Mouse (Mus musculus): ENCODE data around the gene Zdhhc8.
"Not testable (repeated sequence)": the region's sequence is repeated elsewhere in the genome, so short reads cannot be mapped to it uniquely, and the experiment has no call there.

The Zdhhc8 gene

DNA sequence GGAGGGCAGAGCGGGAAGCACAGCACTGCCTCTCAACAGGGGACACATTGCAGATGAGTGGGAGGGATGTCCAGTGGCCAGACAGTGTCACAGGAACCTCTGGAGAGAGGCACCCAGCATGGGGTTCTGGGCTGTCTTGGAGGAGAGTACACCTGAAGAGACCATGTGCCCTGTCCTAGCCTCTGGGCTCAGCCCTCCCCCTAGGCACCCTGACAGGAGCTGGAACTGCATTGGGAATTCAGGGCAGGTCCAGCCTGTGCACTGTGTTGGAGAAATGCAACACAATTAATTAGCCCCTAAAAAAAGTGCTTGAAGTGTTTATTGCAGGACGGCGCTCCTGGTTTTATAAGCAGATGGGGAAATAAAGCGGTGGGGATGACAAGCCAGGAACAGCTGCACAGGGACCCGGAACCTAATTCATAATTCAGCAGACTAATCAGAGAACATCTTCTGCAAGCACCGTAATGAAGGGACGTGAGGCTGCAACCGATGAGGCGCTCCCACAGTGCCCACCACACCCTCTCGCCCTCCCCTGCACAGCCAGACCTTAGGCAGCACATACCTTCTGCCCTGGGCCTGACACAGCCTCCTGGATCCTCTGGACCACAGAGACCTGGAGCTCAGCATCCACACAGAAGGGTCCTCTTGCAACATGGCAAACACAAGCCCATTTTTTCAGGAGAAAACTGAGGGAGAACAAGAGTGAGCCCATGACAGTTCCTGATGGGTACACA lies 36.4 kb downstream of the Zdhhc8 start:
- in situ Hi-C loops (cut with MboI, MseI) = no loop called here

DNA sequence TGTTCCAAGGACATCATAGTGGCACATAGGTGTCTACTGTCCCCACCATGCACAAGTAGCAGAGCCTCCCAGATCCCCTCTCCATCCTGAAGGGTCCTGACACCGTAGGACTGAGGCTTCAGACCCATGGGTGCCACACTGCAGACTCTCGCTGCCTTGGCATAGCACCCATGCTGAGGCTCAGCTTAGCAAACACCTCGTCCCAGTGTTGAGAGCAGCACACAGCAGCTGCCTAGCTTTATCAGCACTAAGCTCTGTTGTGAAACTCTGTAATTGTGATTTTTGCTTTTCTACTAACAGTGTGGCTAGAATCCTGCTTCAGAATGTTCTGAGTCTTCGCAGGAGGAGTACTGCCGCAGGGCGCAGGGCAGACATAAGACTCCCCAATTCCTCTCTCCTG lies 37.1 kb downstream of the Zdhhc8 start:
- in situ Hi-C loops (cut with MboI, MseI) = no loop called here

DNA sequence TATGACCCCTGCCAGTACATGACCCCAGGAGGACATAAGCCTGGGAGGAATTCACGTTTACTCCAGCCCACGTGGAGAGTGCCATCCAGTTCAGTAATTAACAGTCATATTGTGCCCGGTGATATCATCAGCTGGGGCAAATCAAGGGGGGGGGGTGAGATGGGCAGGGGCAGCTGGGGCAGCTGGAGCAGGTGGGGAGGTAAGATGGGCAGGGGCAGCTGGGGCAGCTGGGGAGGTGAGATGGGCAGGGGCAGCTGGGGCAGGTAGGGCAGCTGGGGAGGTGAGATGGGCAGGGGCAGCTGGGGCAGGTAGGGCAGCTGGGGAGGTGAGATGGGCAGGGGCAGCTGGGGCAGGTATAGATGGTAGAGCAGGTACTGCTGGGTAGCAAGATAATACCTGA lies 39.4 kb downstream of the Zdhhc8 start:
- in situ Hi-C loops (cut with MboI, MseI) = not testable (repeated sequence)

DNA sequence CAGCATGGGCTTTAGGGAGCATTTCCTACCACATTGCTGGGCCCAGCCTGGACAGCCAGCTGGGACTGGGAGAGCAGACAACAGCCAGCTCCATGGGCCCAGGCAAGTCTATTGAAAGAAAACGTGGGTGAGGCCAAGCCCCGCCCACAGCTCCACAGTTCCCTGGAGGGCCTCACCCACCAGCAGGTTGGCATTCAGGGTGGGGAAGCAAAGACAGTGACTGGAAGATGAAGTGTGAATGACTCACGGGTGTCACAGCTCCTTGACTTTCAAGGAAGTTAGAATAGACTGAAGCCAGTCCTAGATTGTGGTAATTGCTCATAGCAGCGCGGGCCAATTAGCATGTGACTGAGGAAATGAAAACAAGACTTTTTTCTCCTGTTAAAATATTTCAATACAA lies 39.9 kb downstream of the Zdhhc8 start:
- in situ Hi-C loops (cut with MboI, MseI) = no loop called here

DNA sequence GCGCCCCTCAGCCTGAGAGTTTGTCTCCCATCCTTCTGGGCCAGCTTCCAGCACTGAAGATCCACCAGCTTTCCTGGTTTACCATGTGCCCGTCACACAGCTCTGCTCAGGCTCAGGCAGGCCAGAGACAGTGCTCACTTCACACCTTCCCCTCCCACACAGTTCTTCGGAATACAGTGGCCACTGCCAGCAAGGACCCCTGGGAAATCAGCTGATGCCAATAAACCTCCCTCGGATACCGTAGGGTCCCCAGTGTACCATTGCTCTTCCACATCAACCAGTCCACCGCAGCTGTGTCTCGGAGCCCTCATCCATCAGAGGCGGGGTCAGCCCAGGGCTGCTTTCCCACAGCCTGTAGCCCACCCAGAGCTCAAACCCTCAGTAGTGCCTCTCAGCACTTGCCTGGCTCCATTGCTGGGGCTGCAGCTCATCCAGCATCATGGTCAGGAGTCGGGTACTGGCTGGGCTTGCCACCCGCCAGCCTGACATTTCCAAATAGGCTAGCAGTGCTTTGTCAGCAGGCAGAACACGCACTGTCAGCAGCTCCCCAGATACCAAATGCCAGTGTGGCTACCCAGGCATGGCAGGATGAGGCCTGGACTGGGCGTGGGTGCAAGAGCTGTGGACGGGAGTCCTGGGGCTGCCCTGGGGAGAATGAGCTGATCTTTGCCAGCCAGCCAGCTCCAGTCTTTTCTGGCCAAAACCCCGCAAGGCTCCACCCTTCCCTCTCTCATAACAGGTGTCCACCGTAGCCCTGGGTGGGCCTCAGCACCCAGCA lies 40.5 kb downstream of the Zdhhc8 start:
- in situ Hi-C loops (cut with MboI, MseI) = no loop called here

DNA sequence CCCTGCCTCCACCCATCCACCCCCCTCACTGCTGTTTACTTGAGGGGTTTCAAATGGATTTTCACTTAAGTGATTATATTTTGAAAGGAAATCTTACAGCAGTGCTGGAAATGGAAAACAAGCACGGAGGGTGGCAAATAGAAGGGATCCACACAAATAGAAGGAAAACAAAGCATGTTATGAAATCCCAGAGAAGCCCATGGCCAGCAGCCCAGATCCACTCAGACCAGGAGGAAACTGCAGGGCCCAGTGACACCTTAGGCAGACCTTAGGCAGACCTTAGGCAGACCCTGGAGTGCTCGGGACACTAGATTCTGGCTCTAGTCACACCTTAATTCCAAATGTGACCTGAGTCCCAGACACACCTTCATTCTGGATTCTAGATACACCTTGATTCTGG lies 43.9 kb downstream of the Zdhhc8 start:
- in situ Hi-C loops (cut with MboI, MseI) = no loop called here

DNA sequence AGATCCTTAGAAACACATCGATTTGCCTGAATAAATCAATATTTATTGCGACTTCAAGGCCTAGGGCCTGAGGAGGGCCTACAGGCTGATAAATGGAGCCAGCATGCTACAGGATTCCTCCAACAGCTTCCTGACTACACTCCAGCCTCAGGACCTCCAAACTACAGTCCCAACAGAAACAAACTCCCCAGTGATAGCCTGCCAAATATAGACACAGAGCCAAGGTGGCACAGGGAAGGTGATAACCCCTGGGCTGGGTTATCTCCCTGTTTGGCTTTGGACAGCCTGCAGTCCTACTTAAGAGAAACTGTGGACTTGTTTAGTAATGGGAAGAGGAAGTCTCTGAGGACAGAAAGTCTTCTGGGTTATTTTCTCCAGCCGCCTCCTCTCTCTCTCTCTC lies 47.7 kb downstream of the Zdhhc8 start:
- in situ Hi-C loops (cut with MboI, MseI) = no loop called here

DNA sequence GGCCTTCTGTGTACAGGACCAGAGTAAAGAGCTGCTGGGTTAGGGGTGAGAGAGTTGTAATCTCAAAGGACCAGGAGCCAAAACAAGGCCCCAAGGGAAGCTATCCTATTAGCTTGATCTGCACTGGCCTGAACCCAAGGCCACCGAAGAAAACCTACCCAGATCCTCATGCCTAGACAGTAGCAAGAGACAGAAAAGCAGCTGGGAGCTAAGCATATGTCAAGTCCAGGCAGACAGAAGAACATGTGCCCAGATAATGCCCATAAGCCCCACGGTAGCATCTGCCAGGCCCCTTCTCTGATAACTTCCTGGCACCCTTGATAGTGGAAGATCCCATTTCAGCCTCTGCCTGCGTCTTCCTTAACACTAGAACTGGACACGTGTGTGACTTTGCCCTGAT lies 48.1 kb downstream of the Zdhhc8 start:
- in situ Hi-C loops (cut with MboI, MseI) = no loop called here

DNA sequence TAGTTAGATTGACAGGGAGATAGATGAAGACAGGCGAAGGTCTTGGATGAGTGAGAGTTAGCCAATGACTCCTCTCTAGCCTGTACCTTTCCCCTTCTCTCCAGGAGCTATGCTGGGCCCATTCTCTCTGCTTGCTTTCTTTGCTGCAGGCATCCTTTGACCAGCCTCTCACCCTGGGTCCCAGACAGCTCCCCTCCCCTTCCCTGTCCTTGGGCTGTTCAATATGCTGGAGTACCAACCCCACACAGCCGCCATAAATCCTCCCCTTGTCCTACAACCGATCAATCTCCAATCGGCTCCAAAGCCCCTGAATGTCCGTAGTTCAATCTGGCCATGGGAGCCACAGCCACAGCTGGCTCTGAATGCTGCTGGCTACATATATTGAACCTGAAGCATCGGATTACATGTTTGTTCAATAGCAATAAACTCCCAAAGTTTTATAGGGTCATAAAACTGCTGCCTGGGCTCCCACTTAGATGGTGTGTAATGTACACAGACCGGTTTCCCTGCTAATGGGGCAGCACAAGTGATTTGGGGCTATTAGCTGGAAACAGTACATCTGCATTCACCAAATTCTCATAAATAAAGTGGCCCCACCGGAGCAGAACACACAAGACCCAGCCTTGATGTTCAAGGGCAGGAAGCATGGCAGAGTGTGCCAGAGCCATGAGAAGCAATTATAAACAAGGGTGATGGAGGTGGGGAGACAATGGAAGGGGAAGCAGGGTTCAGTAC lies 49.1 kb downstream of the Zdhhc8 start:
- in situ Hi-C loops (cut with MboI, MseI) = no loop called here

DNA sequence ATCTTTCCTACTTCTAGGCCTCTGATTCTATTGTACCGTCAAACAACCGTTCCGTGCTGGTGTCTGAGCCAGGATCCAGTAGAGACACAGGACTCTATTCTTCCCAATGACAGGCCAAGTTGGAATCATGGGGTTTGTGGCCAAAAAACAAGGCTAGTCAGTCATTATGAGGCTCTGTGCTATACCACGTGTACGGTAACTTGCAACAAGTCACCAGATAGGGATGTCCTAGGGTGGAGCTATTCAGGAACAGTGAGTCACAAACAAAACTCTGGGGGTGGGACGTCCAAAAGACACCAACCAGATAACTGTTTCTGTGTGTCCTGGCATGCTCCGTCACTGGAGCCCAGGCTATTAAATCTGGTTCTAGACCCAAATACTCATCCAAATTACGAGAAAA lies 52.2 kb downstream of the Zdhhc8 start:
- in situ Hi-C loops (cut with MboI, MseI) = no loop called here

DNA sequence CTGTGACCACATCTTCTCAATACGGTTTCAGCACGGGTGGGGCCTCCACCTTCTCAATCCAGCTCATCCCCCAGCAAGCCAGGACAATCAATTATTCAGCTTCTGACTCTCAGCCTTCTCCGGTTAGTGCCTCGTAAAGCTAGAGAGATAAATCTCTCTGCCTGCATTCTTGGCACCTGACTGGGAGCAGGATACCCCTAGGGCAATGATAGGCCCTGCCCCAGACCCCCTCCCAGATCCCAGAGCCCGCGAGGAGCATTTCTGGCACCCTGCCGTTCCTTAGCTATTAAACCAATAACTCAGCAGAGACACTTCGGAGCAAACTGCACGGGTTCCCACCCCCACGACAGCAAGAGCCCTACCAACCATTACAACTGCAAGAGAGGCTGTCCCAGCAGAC lies 53.5 kb downstream of the Zdhhc8 start:
- in situ Hi-C loops (cut with MboI, MseI) = no loop called here

DNA sequence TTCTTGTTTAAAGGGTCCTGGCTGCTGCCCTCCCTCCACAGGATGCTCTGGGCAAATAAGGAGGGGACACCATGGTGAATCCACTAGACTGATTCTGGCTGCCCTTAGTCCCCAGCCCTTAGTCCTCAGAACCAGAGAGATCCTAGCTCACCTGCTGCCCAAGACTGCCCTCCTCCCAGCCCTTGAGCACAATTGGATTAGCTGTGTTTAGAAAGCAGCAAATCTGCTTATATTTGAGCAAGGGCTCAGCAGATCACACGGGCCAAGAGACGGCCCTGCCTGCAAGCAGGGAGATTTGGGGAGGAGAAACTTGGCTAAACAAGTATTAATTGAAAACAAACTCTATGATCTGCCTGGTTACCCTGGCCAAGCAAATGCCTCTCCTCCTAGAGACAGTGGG lies 55.3 kb downstream of the Zdhhc8 start:
- in situ Hi-C loops (cut with MboI, MseI) = no loop called here

DNA sequence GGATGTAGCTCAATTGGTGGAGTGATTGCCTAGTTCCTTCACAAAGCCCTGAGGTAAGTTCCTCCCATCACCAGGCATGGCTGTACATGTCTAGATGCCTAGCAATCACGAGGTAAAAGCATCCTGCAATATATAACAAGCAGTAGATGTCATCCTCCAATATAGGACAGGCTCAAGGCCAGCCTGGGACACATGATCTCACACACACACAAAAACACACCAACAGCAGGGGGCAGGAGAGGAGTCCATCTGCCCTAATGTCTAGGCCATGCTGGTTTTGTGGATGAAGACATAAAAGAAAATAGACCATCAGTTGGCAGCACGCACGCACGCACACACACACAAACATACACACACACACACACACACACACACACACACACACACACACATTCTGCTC lies 58.2 kb downstream of the Zdhhc8 start:
- in situ Hi-C loops (cut with MboI, MseI) = no loop called here

DNA sequence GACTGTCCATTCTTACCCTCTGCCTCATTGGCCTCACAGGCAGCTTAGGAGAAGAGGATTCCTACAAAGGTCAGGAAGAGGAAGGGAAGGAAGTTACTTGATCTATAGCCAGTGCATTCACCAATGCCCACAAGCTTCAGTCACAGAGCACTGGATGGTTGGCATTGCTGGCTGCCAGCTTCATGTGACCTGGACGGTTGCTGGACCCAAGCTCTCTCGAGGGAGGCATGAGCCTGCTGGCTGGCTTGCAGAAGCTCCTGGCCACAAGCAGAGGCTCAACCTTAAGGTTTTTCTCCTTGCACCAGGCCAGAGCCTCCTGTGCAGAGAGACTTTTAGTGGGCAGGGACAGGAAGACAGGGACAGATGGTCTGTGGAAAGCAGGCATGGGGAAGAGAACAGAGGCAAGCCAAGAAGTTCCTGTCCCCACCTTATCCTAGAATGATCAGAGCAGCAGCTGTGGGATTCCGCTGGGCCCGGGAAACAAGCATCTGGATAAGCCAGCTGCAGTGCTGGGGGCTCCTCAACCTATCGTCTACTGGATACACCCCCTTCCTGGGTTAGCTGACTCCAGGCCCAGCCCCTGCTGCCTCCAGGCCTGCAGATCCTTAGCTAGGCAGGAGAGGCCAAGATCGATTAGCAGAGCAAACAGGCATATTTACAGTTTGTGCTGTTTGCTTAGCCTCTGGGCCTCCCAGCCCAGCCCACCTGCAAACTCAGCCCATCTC lies 59.0 kb downstream of the Zdhhc8 start:
- in situ Hi-C loops (cut with MboI, MseI) = no loop called here

DNA sequence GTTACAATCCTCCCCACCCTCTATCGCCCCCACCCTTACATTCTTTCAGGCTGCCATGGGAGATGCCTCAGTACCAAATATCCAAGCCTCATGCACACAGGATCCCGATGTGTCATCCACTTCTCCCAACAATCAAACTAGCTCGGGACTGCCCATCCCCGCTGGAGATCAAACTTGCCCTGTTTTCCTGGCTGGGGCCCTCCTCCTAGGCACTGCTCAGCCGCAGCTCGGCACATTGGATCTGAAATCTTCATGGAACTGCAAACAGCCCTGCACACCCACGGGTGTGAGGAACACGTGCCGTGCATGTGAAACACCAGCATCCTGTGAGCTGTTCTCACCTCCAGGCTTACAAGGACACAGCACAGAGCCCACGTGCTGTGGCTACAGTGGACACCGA lies 61.1 kb downstream of the Zdhhc8 start:
- in situ Hi-C loops (cut with MboI, MseI) = loop anchor here (5.0 kb wide), 1 partner anchor 51 kb away; no protein-coding TSS in a partner anchor

DNA sequence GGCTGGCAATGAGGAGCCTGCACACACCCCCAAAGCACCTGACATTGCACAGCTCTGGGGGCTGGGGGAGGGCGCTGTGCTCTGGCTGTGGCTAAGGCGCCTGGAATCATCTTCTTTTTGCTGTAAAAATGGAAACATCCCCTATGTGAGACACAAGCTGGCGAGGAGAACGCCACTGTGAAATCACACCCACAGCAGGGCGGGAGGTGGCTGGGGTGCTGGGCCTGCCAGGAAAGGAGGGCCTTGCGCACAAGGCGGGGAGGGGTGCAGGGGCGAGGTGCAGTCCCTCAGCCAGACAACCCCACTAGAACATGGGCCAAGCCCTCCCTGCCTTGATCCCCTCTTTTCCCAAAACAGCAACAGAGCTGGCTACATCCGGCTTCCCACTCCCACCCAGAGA lies 61.7 kb downstream of the Zdhhc8 start:
- in situ Hi-C loops (cut with MboI, MseI) = loop anchor here (5.0 kb wide), 1 partner anchor 51 kb away; no protein-coding TSS in a partner anchor

DNA sequence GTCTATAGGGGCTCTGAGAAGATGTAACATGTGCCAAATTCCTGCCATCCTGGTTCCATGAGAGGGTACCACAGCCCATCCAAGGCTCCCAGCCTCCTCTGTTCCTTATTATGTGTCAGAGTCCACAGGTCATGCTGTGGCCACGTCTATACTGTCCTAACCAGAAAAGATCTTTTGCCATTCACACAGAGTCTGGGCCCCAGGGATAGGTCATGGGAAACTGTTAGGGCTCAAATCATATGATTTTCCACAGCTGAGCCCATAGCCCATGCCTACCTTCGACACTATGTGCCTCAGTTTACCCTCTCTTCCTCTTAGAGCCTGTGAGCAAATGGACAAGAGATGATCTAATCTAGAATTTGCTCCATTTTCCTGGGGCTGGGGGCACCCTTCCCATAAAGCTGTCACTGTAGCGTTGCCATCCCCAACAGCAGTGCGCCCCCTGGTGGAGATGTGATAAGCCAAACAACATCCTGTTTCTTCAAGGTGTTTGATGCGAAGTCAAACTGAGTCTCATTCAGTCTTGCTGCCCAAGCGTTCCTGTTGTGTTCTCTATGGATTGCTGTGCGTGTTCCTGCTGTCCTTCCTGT lies 62.6 kb downstream of the Zdhhc8 start:
- in situ Hi-C loops (cut with MboI, MseI) = loop anchor here (5.0 kb wide), 1 partner anchor 50 kb away; no protein-coding TSS in a partner anchor

Measured in T-helper 2 cell (primary cell).